Mouse (Mus musculus) neural tube, embryonic 11.5 days (tissue): ENCODE data around the gene Atox1. TPM values are rescaled to one million over a fixed set of nuclear protein-coding genes. Genes with fewer than 3 reads are reported as not detected.

Experiments used
- ATAC-seq: fragments of 200-750 bp; cut with Nextera tagmentation; 2 replicates; pipeline ENCODE4 v1.8.0; 2017; ENCODE audit warnings: moderate number of reproducible peaks, mild to moderate bottlenecking, moderate TSS enrichment, moderate library complexity; ENCODE audit not compliant: insufficient read depth, low FRiP score, low TSS enrichment
- DNase-seq: peaks from one replicate; pipeline ENCODE4 v3.0.0-alpha.2; 2015; ENCODE audit warnings: low spot score
- H3K27ac ChIP-seq: fragments of 300-500 bp; sonication (generic); 2 replicates; pipeline ENCODE4 v1.5.1; 2014; ENCODE audit warnings: low read depth, mild to moderate bottlenecking, low read length
- H3K27me3 ChIP-seq: fragments of 300-500 bp; sonication (generic); 2 replicates; pipeline ENCODE4 v1.6.1; 2014; ENCODE audit warnings: mild to moderate bottlenecking, low read length, mixed read lengths; ENCODE audit not compliant: control insufficient read depth, insufficient read depth
- H3K36me3 ChIP-seq: fragments of 300-500 bp; sonication (generic); 2 replicates; pipeline ENCODE4 v1.6.1; 2014; ENCODE audit warnings: mild to moderate bottlenecking, low read length, moderate library complexity, mixed read lengths; ENCODE audit not compliant: control insufficient read depth, insufficient read depth
- H3K4me1 ChIP-seq: fragments of 300-500 bp; sonication (generic); 2 replicates; pipeline ENCODE4 v1.6.1; 2014; ENCODE audit warnings: low read length, mixed read lengths; ENCODE audit not compliant: control insufficient read depth, insufficient read depth
- H3K4me2 ChIP-seq: fragments of 300-500 bp; sonication (generic); 2 replicates; pipeline ENCODE4 v1.6.1; 2014; ENCODE audit warnings: low read depth, mild to moderate bottlenecking, moderate library complexity
- H3K4me3 ChIP-seq: fragments of 300-500 bp; sonication (generic); 2 replicates; pipeline ENCODE4 v1.5.1; 2014; ENCODE audit warnings: low read depth, low read length
- H3K9ac ChIP-seq: fragments of 300-500 bp; sonication (generic); 2 replicates; pipeline ENCODE4 v1.6.1; 2014; ENCODE audit warnings: mild to moderate bottlenecking, low read length
- H3K9me3 ChIP-seq: fragments of 300-500 bp; sonication (generic); 2 replicates; pipeline ENCODE4 v1.6.1; 2016; ENCODE audit warnings: low read length; ENCODE audit not compliant: control insufficient read depth
- WGBS: fragments of 180-500 bp; shearing (Covaris S2); extraction: QIAGEN DNeasy Blood & Tissue Kit; methylation state at CpG from one replicate; pipeline ENCODE4 v1.1.7; 2014; 5-methylcytosine and 5-hydroxymethylcytosine counted together
- polyA plus RNA-seq: library from polyadenylated mRNA; unstranded; fragments of >200 nt; fragmentation: Nextera tagmentation; extraction: Ambion mirVana; gene quantifications from 2 replicates; pipeline ENCODE4 v1.2.1, GENCODE M21; 2014

Gene Atox1
- polyA plus RNA-seq: 244 and 248 TPM in 2 replicates

DNA sequence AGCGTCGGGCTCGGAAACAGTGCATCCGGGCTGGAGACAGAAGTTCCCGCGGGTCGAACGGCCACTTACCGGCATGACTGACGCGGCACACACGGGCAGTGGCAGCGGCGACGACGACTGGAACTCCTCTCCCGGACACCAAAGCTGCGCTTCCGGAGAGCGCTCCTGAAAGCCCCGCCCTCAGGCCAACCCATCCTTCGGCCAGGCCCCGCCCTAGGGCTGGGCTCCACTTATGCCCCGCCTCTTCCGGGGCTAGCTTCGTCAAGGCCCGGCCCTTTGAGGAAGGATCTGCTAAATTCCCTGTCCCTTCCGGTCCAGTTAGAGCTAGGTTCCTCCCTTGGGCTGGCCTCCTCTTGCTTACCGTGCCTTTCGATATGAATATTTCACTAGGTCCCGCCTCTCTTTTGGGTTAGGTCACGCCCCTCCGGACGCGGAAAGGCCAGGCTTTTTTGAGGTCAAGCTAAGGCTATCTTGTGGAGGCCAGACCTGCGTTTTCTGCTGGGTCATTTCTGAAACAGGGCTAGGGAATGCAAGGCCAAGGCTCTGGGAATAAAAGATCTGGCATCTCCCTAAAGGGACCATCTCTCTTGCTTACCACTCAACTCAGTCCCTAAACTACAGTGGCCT is at the start of gene Atox1:
Gene Atox1 (minus strand): TSS at position 221 of the 627 bp plus-strand sequence.
- no peaks in the 10 kb centered on the region for H3K9me3 ChIP-seq
- H3K27me3 ChIP-seq: no peaks in the 10 kb centered on the region
- peak within 1 kb of the TSS; percentile 66 for H3K4me3 ChIP-seq
- H3K4me1 ChIP-seq: peaks cover 4% of the 10 kb centered on the region; the same call in 1 of the 2 replicates
- DNase-seq (peak; percentile 97), ATAC-seq (peak; percentile 95)
- WGBS: under 1% methylated on average over 36 of the region's 36 CpGs
- peak within 1 kb of the TSS; percentile 64 for H3K9ac ChIP-seq
- H3K4me2 ChIP-seq: peak within 1 kb of the TSS; percentile 87
- no peaks in the 10 kb centered on the region for H3K36me3 ChIP-seq
- H3K27ac ChIP-seq: peak within 1 kb of the TSS; percentile 6; the same call in 1 of the 2 replicates

GRCm38 (mm10) chr11:55505485-55505884 is 44.4 kb upstream of the Atox1 start:
- no peak overlapping the region for H3K27ac ChIP-seq
- no peak overlapping the region for H3K4me3 ChIP-seq
- no peaks in the 10 kb centered on the region for H3K9me3 ChIP-seq
- H3K9ac ChIP-seq: no peak overlapping the region
- ATAC-seq (no peak), DNase-seq (no peak)
- H3K27me3 ChIP-seq: no peaks in the 10 kb centered on the region
- H3K36me3 ChIP-seq: no peaks in the 10 kb centered on the region; the same call in 1 of the 2 replicates
- 94% methylated on average over 3 of the region's 3 CpGs for WGBS
- no peak overlapping the region for H3K4me2 ChIP-seq
- no peaks in the 10 kb centered on the region for H3K4me1 ChIP-seq

GRCm38 (mm10) chr11:55502886-55503285 is 41.8 kb upstream of the Atox1 start:
- H3K4me1 ChIP-seq: no peaks in the 10 kb centered on the region
- no peak overlapping the region for H3K4me3 ChIP-seq
- no peak overlapping the region for H3K9ac ChIP-seq
- WGBS: 73% methylated on average over 5 of the region's 5 CpGs
- H3K4me2 ChIP-seq: no peak overlapping the region
- H3K9me3 ChIP-seq: no peaks in the 10 kb centered on the region
- no peak for DNase-seq
- no peak for ATAC-seq
- H3K27me3 ChIP-seq: no peaks in the 10 kb centered on the region
- no peak overlapping the region for H3K27ac ChIP-seq
- peaks cover 2% of the 10 kb centered on the region for H3K36me3 ChIP-seq

DNA sequence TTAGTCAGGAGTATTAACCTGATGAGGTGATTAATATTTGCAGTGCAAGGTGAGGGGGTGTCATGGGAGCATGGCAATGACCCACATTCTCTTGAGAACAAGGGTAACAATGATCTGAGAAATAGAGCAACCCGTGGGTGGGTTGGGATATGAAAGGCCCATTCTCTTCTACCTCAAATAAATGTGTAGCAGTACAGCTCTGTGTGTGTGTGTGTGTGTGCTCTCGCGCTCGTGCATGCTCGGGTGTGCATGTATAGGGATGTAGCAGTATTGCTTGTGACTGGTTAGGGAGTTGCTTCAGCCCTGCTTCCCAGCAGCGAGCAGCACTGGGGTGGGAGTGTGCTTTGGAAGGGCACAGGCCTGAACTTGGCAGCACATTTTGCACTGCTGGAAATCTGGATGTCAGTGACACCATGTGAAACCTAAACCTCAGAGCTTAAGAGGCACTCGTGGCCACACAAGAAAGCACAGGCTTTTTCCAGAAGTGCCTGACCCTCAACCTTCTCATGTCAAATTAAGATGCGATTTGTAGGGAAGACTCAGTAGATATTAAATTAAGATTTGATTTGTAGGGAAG is 41.0 kb upstream of the Atox1 start:
- Histone ChIP-seq H3K36me3 (peaks cover 2% of the 10 kb centered on the region), H3K4me2 (no peak overlapping the region)
- 90% methylated on average over 8 of the region's 8 CpGs for WGBS

DNA sequence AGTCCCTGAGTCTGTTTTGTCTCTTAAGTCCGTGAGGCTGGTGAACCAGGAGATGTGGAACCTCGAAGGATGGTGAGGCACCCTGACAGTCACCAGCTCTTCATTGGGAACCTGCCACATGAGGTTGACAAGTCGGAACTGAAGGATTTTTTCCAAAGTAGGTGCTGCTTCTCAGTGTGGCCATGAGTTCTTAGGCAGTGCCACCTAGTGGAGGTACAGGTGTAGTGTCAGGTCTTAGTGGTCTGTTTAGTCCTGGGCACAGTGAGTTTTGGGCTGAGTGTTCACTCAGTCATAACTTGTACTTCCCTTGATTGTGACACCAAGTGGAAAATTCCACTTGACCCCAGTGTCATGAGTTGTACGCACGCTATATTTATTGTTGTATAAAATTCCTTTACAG is 36.8 kb upstream of the Atox1 start:
- WGBS: 73% methylated on average over 5 of the region's 5 CpGs
- no peak overlapping the region for H3K4me2 ChIP-seq
- peaks cover 15% of the 10 kb centered on the region for H3K36me3 ChIP-seq
- ATAC-seq (0 out of 2 replicates have a peak, but pooled peaks have one; percentile 58), DNase-seq (peak; percentile 57)
- H3K4me3 ChIP-seq: no peak overlapping the region
- H3K27ac ChIP-seq: no peak overlapping the region
- H3K9me3 ChIP-seq: no peaks in the 10 kb centered on the region
- H3K9ac ChIP-seq: no peak overlapping the region
- no peaks in the 10 kb centered on the region for H3K27me3 ChIP-seq
- H3K4me1 ChIP-seq: no peaks in the 10 kb centered on the region

More for the DNA sequence above, 41.0 kb upstream of the Atox1 start:
- Histone ChIP-seq H3K9ac (no peak overlapping the region), H3K4me1 (no peaks in the 10 kb centered on the region), H3K27me3 (no peaks in the 10 kb centered on the region), H3K4me3 (no peak overlapping the region), H3K9me3 (no peaks in the 10 kb centered on the region), H3K27ac (no peak overlapping the region)
- DNase-seq (no peak), ATAC-seq (no peak)

DNA sequence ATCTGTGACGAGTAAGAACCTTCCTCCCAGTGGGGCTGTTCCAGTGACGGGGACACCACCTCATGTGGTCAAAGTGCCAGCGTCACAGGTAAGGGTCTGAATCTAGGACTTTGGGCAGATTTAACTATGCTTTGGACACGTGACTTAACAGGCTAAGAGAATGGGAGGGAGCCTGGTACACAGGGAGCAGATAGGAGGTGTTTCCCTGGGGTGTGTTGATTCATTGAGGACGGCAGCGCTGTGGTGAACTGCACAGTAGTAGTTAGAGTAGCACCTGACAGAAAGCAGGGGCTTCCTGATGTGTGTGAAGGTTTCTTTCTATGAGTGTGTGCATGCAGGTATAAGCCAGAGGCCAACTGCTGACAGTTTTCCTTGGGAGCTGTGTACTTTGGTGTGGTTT is 35.1 kb upstream of the Atox1 start:
- H3K36me3 ChIP-seq: peaks cover 29% of the 10 kb centered on the region
- no peak overlapping the region for H3K27ac ChIP-seq
- DNase-seq (no peak), ATAC-seq (no peak)
- H3K4me1 ChIP-seq: no peaks in the 10 kb centered on the region
- H3K4me2 ChIP-seq: no peak overlapping the region
- no peak overlapping the region for H3K4me3 ChIP-seq
- H3K9me3 ChIP-seq: no peaks in the 10 kb centered on the region
- WGBS: 88% methylated on average over 6 of the region's 6 CpGs
- no peak overlapping the region for H3K9ac ChIP-seq
- H3K27me3 ChIP-seq: no peaks in the 10 kb centered on the region

DNA sequence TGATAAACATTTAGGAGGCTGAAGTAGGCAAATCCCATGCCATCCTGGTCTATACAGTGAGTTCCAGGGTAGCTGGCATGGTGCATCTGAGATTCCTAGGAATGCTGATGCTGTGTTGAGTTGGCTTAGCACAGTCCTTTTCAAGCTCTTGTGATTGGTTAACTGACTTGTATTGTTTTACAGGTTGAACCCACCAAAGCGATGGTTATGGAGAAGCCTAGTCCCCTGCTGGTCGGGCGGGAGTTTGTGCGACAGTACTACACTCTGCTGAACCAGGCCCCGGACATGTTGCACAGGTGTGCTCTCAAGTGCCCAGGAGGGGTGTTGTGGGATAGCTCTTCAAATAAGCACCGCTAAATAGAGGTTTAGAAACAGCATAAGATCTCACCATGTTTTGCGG is 24.4 kb upstream of the Atox1 start:
- H3K4me1 ChIP-seq: no peaks in the 10 kb centered on the region
- no peak overlapping the region for H3K4me3 ChIP-seq
- H3K27me3 ChIP-seq: no peaks in the 10 kb centered on the region
- H3K36me3 ChIP-seq: peaks cover 17% of the 10 kb centered on the region
- H3K9me3 ChIP-seq: no peaks in the 10 kb centered on the region
- H3K4me2 ChIP-seq: no peak overlapping the region
- WGBS: 97% methylated on average over 7 of the region's 7 CpGs
- DNase-seq (no peak), ATAC-seq (no peak)
- H3K27ac ChIP-seq: no peak overlapping the region
- H3K9ac ChIP-seq: no peak overlapping the region

DNA sequence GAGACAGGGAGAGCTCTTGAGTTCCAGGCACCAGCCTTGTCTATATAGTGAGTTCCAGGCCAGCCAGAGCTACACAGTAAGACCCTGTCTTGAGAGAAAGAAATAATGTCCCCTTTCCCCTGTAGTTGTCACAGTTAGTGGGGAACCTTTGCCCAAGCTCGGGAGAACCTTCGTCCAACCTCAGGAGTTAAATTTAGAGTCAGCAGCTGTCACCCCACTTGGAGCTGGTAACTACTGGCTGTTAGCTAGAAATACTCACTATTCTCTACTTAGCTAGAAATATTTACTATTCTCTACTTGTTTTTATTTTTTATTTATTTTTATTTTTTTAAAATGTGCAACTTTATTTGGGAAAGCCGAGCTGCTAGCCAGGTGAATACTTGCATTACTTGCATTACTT is 12.2 kb upstream of the Atox1 start:
- Histone ChIP-seq H3K27ac (no peak overlapping the region), H3K27me3 (no peaks in the 10 kb centered on the region), H3K9ac (no peak overlapping the region), H3K9me3 (no peaks in the 10 kb centered on the region), H3K4me1 (peaks cover 8% of the 10 kb centered on the region; the same call in 1 of the 2 replicates), H3K36me3 (no peaks in the 10 kb centered on the region; the same call in 1 of the 2 replicates), H3K4me3 (no peak overlapping the region), H3K4me2 (no peak overlapping the region)
- ATAC-seq (no peak), DNase-seq (no peak)
- 94% methylated on average over 3 of the region's 3 CpGs for WGBS

DNA sequence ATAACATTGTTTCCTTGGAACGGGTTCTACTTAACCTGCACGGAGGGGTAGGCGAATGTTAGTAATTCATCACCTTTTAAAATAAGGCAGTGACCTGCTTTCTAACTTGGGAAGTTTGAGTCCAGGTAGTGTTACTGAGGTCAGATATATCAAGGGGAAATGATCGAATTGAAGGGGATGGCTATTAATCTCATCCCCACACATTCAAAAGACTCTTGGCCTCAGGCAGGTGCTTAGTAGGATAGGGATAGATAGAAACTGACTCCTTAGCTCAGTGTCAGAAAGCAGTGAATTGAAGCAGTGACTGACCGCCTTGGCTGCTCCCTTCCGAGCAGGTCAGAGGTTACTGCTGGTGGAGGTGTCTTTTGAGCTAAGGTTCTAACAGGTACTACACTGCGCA is 10.4 kb upstream of the Atox1 start:
- no peak for DNase-seq
- Histone ChIP-seq H3K4me2 (peak overlapping the region; percentile 91), H3K27ac (no peak overlapping the region), H3K27me3 (no peaks in the 10 kb centered on the region), H3K36me3 (no peaks in the 10 kb centered on the region; the same call in 1 of the 2 replicates), H3K4me1 (peaks cover 12% of the 10 kb centered on the region; the same call in 1 of the 2 replicates), H3K4me3 (peak overlapping the region; percentile 99), H3K9ac (no peak overlapping the region), H3K9me3 (no peaks in the 10 kb centered on the region)
- ATAC-seq: no peak
- WGBS: 91% methylated on average over 7 of the region's 7 CpGs
